Mouse (Mus musculus) CH12.LX (cell line): ENCODE data around the gene H2-Q6. TPM values are rescaled to one million over a fixed set of nuclear protein-coding genes. Genes with fewer than 3 reads are reported as not detected.
"Not testable (repeated sequence)": the region's sequence is repeated elsewhere in the genome, so short reads cannot be mapped to it uniquely, and the experiment has no call there.

Source experiments
- DNase-seq: peaks from one replicate; pipeline ENCODE4 v3.0.0-alpha.2; 2013; ENCODE audit errors: extremely low read depth
- H3K27ac ChIP-seq: 2 replicates; pipeline ENCODE4 v1.5.1; 2012; ENCODE audit warnings: low read depth, mild to moderate bottlenecking, control low read depth, moderate library complexity; ENCODE audit not compliant: insufficient read depth
- H3K27me3 ChIP-seq: replicated peaks from 2 replicates; pipeline ENCODE3; 2012; ENCODE audit warnings: inconsistent platforms
- H3K36me3 ChIP-seq, 2 experiments: replicated peaks in 1 of 2; 2 replicates each; pipeline versions ENCODE3 to v1.6.1; 2012; ENCODE audit warnings: inconsistent platforms in 1 of 2, low read length in 1 of 2, mild to moderate bottlenecking in 1 of 2, mixed read lengths in 1 of 2, moderate library complexity in 1 of 2; ENCODE audit not compliant: control insufficient read depth in 1 of 2, insufficient read depth in 1 of 2
- H3K4me1 ChIP-seq, 2 experiments: 2 replicates each; pipeline ENCODE4 v1.6.1; 2012; ENCODE audit warnings: inconsistent platforms in 1 of 2, moderate library complexity in 1 of 2; ENCODE audit not compliant: insufficient read depth in 2 of 2, control insufficient read depth in 1 of 2
- H3K4me2 ChIP-seq: 2 replicates; pipeline ENCODE4 v1.6.1; 2012; ENCODE audit warnings: low read depth, mild to moderate bottlenecking, control low read depth; ENCODE audit not compliant: poor library complexity, insufficient read depth, severe bottlenecking
- H3K4me3 ChIP-seq, 3 experiments: fragments of 150-350 bp in 1 of 3; sonication (generic) in 1 of 3; replicated peaks in 1 of 3; 2 replicates each; pipeline versions ENCODE3 to v1.5.1; 2011 to 2012; ENCODE audit warnings: low read depth in 2 of 3, low read length in 2 of 3, mild to moderate bottlenecking in 2 of 3, moderate library complexity in 2 of 3, control low read depth in 1 of 3, improper control_type of control experiment in 1 of 3, inconsistent platforms in 1 of 3, mixed read lengths in 1 of 3; ENCODE audit not compliant: poor library complexity in 1 of 3
- H3K79me2 ChIP-seq: replicated peaks from 2 replicates; pipeline ENCODE4 v1.6.1; 2012; ENCODE audit warnings: mild to moderate bottlenecking, moderate library complexity; ENCODE audit not compliant: control insufficient read depth, poor library complexity, insufficient read depth, severe bottlenecking; ENCODE audit errors: extremely low read depth
- H3K9ac ChIP-seq: 2 replicates; pipeline ENCODE4 v1.6.1; 2012; ENCODE audit warnings: low read depth, mild to moderate bottlenecking, control low read depth, moderate library complexity; ENCODE audit not compliant: insufficient read depth
- H3K9me3 ChIP-seq: replicated peaks from 2 replicates; pipeline ENCODE3; 2012; ENCODE audit warnings: low read length, inconsistent platforms, mixed read lengths
- BHLHE40 ChIP-seq: IDR thresholded peaks from 2 replicates; pipeline ENCODE4 v1.6.1; 2011; ENCODE audit warnings: mild to moderate bottlenecking, low read depth, low read length, improper control_type of control experiment
- CHD2 ChIP-seq: IDR thresholded peaks from 2 replicates; pipeline ENCODE4 v1.6.1; 2011; ENCODE audit warnings: low read length, improper control_type of control experiment
- EP300 ChIP-seq: IDR thresholded peaks from 2 replicates; pipeline ENCODE4 v1.6.1; 2011; ENCODE audit warnings: low read length, improper control_type of control experiment
- ETS1 ChIP-seq: conservative IDR thresholded peaks from 2 replicates; pipeline ENCODE4 v1.6.1; 2012; ENCODE audit warnings: low read depth, mild to moderate bottlenecking, inconsistent platforms, low read length, improper control_type of control experiment, moderate library complexity
- IRF4 ChIP-seq: IDR thresholded peaks from 2 replicates; pipeline ENCODE4 v1.6.1; 2014; ENCODE audit warnings: low read depth, mild to moderate bottlenecking, inconsistent platforms, low read length, improper control_type of control experiment
- MAX ChIP-seq: IDR thresholded peaks from 2 replicates; pipeline ENCODE4 v1.6.1; 2011; ENCODE audit warnings: low read length, improper control_type of control experiment
- MYC ChIP-seq: IDR thresholded peaks from 2 replicates; pipeline ENCODE4 v1.6.1; 2011; ENCODE audit warnings: low read depth, mild to moderate bottlenecking, improper control_type of control experiment, low read length
- POLR2A ChIP-seq: IDR thresholded peaks from 2 replicates; pipeline ENCODE4 v1.6.1; 2011; ENCODE audit warnings: low read depth, mild to moderate bottlenecking, improper control_type of control experiment, low read length
- TBP ChIP-seq: conservative IDR thresholded peaks from 2 replicates; pipeline ENCODE4 v1.6.1; 2011; ENCODE audit warnings: low read depth, low read length, improper control_type of control experiment
- dilution Hi-C: fragments of 300-500 bp; cut with MboI; formaldehyde crosslinking; loops from 2 replicates; pipeline ENCODE4 v1.14.3; 2020; ENCODE audit warnings: low sequenced_read_pairs; ENCODE audit not compliant: extremely low pct_unique_long_range_greater_than_20kb, extremely low pct_ligation_motif_present
- in situ Hi-C: fragments of 300-500 bp; cut with MboI; formaldehyde crosslinking; loops from 3 replicates; pipeline ENCODE4 v1.14.3; 2019; ENCODE audit warnings: low sequenced_read_pairs, low pct_ligation_motif_present, low pct_unique_long_range_greater_than_20kb, mixed read lengths
- polyA plus RNA-seq: library from polyadenylated mRNA; unstranded; fragments of >175 nt; gene quantifications from 2 replicates; pipeline ENCODE4 v1.2.1, GENCODE M21; 2012; ENCODE audit warnings: low read depth; ENCODE audit not compliant: insufficient read length
- total RNA-seq, 2 experiments: library from RNA; depleted of rRNA; stranded (reverse); fragments of 300-350 nt in 1 of 2; fragments of >200 nt in 1 of 2; gene quantifications; 2 replicates each; pipeline ENCODE4 v1.2.3; 2012 to 2014

The H2-Q6 gene
- total and polyA plus RNA-seq, 3 experiments: 54.3 to 122 (median 90.3) TPM

GRCm38 (mm10) chr17:35438885-35439284 lies 14.2 kb downstream of the H2-Q6 start, which contains the start of gene H2-Q7:
TSS of gene H2-Q7 (plus strand) at chr17:35439155.
- dilution Hi-C loops, H3K36me3 ChIP-seq, H3K27me3 ChIP-seq, in situ Hi-C loops, H3K4me1 ChIP-seq, H3K79me2 ChIP-seq, H3K9me3 ChIP-seq: not testable (repeated sequence)
- Histone ChIP-seq H3K9ac (peak within 1 kb of the TSS; percentile 81), H3K27ac (peak within 1 kb of the TSS; percentile 25; the same call in 1 of the 2 replicates), H3K4me3 (peak within 1 kb of the TSS; percentile 47 to 73 (median 49)), H3K4me2 (peak within 1 kb of the TSS; percentile 57; the same call in 1 of the 2 replicates)
- peak; percentile 93 for TF ChIP-seq IRF4
- peak; percentile 52; the same call in 1 of the 2 replicates for TF ChIP-seq MAX
- TF ChIP-seq TBP: peak; percentile 54; the same call in 1 of the 2 replicates
- TF ChIP-seq CHD2: peak; percentile 97
- TF ChIP-seq MYC: peak; percentile 56; the same call in 1 of the 2 replicates
- TF ChIP-seq EP300: peak; percentile 69
- peak; percentile 39; the same call in 1 of the 2 replicates for TF ChIP-seq POLR2A
- TF ChIP-seq ETS1: peak; percentile 78
- peak; percentile 98 for DNase-seq

DNA sequence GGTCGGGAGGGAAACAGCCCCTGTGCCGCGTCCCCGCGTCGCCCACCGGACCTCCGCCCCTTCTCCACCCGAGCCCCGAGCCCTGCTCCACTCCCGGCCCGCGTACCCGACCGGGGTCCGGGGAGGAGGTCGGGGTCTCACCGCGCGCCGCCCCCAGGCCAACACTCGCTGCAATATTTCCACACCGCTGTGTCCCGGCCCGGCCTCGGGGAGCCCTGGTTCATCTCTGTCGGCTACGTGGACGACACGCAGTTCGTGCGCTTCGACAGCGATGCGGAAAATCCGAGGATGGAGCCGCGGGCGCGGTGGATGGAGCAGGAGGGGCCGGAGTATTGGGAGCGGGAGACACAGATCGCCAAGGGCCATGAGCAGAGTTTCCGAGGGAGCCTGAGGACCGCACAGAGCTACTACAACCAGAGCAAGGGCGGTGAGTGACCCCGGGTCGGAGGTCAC lies 14.7 kb downstream of the H2-Q6 start:
- peak overlapping the region; percentile 35 to 72 (median 49) for H3K4me3 ChIP-seq
- H3K27ac ChIP-seq: 0 out of 2 replicates have a peak overlapping the region, but pooled peaks have one; percentile 25
- H3K36me3 ChIP-seq, dilution Hi-C loops, H3K9me3 ChIP-seq, H3K4me2 ChIP-seq, H3K4me1 ChIP-seq, DNase-seq, in situ Hi-C loops, H3K27me3 ChIP-seq, H3K79me2 ChIP-seq: not testable (repeated sequence)
- peak overlapping the region; percentile 81 for H3K9ac ChIP-seq

DNA sequence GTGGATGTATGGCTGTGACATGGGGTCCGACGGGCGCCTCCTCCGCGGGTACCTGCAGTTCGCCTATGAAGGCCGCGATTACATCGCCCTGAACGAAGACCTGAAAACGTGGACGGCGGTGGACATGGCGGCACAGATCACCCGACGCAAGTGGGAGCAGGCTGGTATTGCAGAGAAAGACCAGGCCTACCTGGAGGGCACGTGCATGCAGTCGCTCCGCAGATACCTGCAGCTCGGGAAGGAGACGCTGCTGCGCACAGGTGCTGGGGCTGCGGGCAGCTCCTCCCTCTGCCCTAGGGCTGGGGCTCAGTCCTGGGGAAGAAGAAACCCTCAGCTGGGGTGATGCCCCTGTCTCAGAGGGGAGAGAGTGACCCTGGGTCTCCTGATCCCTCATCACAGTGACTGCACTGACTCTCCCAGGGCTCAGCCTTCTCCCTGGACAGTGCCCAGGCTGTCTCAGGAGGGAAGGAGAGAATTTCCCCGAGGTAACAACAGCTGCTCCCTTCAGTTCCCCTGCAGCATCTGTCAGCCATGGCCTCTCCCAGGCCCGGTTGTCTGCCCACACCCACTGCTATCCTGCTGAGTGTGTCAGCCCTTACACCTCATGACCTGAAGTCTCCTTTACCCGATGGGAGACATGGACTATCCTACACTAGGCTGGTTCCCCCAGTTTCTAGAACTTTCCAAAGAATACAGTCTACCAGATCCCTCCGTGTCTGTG lies 15.4 kb downstream of the H2-Q6 start:
- DNase-seq, in situ Hi-C loops, H3K4me2 ChIP-seq, H3K9me3 ChIP-seq, H3K79me2 ChIP-seq, H3K27me3 ChIP-seq, dilution Hi-C loops, H3K4me1 ChIP-seq: not testable (repeated sequence)
- Histone ChIP-seq H3K9ac (peak overlapping the region; percentile 64; the same call in 1 of the 2 replicates), H3K4me3 (peak overlapping the region; percentile 38 to 73 (median 42))
- 0 out of 2 replicates have a peak, but pooled peaks have one; percentile 11 for TF ChIP-seq BHLHE40
- TF ChIP-seq, all 38 proteins: peak for 1; not testable (repeated sequence) for 37
- H3K27ac ChIP-seq: peak overlapping the region; percentile 6; the same call in 1 of the 2 replicates
- H3K36me3 ChIP-seq: not testable (repeated sequence)

DNA sequence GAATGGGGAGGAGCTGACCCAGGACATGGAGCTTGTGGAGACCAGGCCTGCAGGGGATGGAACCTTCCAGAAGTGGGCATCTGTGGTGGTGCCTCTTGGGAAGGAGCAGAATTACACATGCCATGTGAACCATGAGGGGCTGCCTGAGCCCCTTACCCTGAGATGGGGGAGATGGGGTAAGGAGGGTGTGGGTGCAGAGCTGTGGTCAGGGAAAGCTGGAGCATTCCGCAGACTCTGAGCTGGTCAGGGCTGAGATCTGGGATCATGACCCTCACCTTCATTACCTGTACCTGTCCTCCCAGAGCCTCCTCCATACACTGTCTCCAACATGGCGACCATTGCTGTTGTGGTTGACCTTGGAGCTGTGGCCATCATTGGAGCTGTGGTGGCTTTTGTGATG lies 17.7 kb downstream of the H2-Q6 start:
- H3K9me3 ChIP-seq, H3K27me3 ChIP-seq, H3K79me2 ChIP-seq, H3K4me2 ChIP-seq, in situ Hi-C loops, dilution Hi-C loops, DNase-seq, H3K27ac ChIP-seq, H3K4me3 ChIP-seq, H3K4me1 ChIP-seq, H3K9ac ChIP-seq: not testable (repeated sequence)
- H3K36me3 ChIP-seq: peaks cover 3 to 10% of the 10 kb centered on the region in 2 experiments

DNA sequence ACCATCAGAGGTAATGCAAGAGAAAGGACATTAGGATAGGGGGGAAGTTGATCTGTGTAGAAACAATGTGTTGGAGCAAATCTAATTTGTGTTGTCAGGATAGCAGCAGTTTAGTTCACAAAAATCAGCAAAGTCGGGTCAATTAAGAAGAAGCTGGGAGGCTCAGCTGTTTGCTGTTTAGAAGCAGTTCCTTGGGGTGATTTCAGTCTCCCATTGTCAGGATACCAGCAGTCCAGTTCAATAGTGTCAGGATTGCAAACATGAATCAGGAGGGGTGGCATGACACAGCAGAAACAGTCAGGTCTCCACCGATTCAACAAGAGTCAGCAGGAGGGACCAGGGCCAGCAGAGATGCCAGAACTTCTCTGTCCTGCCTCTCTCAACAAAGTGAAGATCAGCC lies 19.9 kb downstream of the H2-Q6 start:
- H3K4me3 ChIP-seq, H3K9ac ChIP-seq, H3K9me3 ChIP-seq, H3K4me2 ChIP-seq, H3K27me3 ChIP-seq, DNase-seq, H3K79me2 ChIP-seq, H3K27ac ChIP-seq, in situ Hi-C loops, dilution Hi-C loops, H3K4me1 ChIP-seq: not testable (repeated sequence)
- peaks cover 3 to 10% of the 10 kb centered on the region in 2 experiments for H3K36me3 ChIP-seq
